Mouse (Mus musculus) MEL (cell line): Measurements from ENCODE around the gene Tead3. TPM values are rescaled to one million over a fixed set of nuclear protein-coding genes. Genes with fewer than 3 reads are reported as not detected.
A peak's percentile ranks its signal among the peaks of the same experiment; 100 is the strongest.

Experiments
- DNase-seq: peaks from one replicate; pipeline ENCODE4 v3.0.0; 2011; ENCODE audit warnings: low read depth, low spot score
- H3K27ac ChIP-seq: 2 replicates; pipeline ENCODE4 v1.5.1; 2012; ENCODE audit warnings: low read depth, mild to moderate bottlenecking, control low read depth, low read length, moderate library complexity; ENCODE audit not compliant: control insufficient read depth
- H3K27me3 ChIP-seq, 2 experiments: fragments of 150-350 bp in 1 of 2; sonication (generic) in 1 of 2; 2 replicates each; pipeline ENCODE4 v1.6.1; 2012; ENCODE audit warnings: low read length in 2 of 2, mild to moderate bottlenecking in 2 of 2, improper control_type of control experiment in 1 of 2, moderate library complexity in 1 of 2; ENCODE audit not compliant: insufficient read depth in 2 of 2, control insufficient read depth in 1 of 2
- H3K36me3 ChIP-seq, 2 experiments: 2 replicates each; pipeline ENCODE4 v1.6.1; 2012 to 2014; ENCODE audit warnings: low read length in 2 of 2, improper control_type of control experiment in 1 of 2, inconsistent platforms in 1 of 2, mild to moderate bottlenecking in 1 of 2; ENCODE audit not compliant: insufficient read depth in 2 of 2, control insufficient read depth in 1 of 2
- H3K4me1 ChIP-seq, 2 experiments: fragments of 150-350 bp in 1 of 2; sonication (generic) in 1 of 2; 2 replicates each; pipeline ENCODE4 v1.6.1; 2012; ENCODE audit warnings: low read length in 2 of 2, improper control_type of control experiment in 1 of 2, mild to moderate bottlenecking in 1 of 2; ENCODE audit not compliant: insufficient read depth in 2 of 2, control insufficient read depth in 1 of 2
- H3K4me3 ChIP-seq, 2 experiments: fragments of 150-350 bp in 1 of 2; sonication (generic) in 1 of 2; 2 replicates each; pipeline ENCODE4 v1.5.1; 2012; ENCODE audit warnings: low read depth in 2 of 2, low read length in 2 of 2, mild to moderate bottlenecking in 2 of 2, moderate library complexity in 2 of 2, control low read depth in 1 of 2, improper control_type of control experiment in 1 of 2; ENCODE audit not compliant: control insufficient read depth in 1 of 2, insufficient read depth in 1 of 2
- H3K79me2 ChIP-seq: 2 replicates; pipeline ENCODE4 v1.6.1; 2012; ENCODE audit warnings: mild to moderate bottlenecking, low read length, moderate library complexity; ENCODE audit not compliant: control insufficient read depth, poor library complexity, insufficient read depth
- H3K9ac ChIP-seq: 2 replicates; pipeline ENCODE4 v1.6.1; 2012; ENCODE audit warnings: low read depth, mild to moderate bottlenecking, control low read depth, low read length, moderate library complexity; ENCODE audit not compliant: control insufficient read depth, poor library complexity, severe bottlenecking
- H3K9me3 ChIP-seq: fragments of 150-350 bp; sonication (generic); replicated peaks from 2 replicates; pipeline ENCODE4 v1.6.1; 2012; ENCODE audit warnings: mild to moderate bottlenecking, low read length, improper control_type of control experiment, moderate library complexity; ENCODE audit not compliant: insufficient read depth
- CHD1 ChIP-seq: IDR thresholded peaks from 2 replicates; pipeline ENCODE4 v1.6.1; 2012; ENCODE audit warnings: low read depth, mild to moderate bottlenecking, inconsistent platforms, low read length, improper control_type of control experiment
- CTCF ChIP-seq, 3 experiments: IDR thresholded peaks in 2 of 3; conservative IDR thresholded peaks in 1 of 3; 2 replicates each; pipeline ENCODE4 v1.5.1; 2011 to 2012; ENCODE audit warnings: low read length in 3 of 3, low read depth in 2 of 3, mild to moderate bottlenecking in 2 of 3, improper control_type of control experiment in 1 of 3, inconsistent platforms in 1 of 3, mixed read lengths in 1 of 3, moderate library complexity in 1 of 3; ENCODE audit not compliant: control insufficient read depth in 1 of 3, insufficient read depth in 1 of 3, poor library complexity in 1 of 3, severe bottlenecking in 1 of 3
- GATA1 ChIP-seq: IDR thresholded peaks from 2 replicates; pipeline ENCODE4 v1.6.1; 2011; ENCODE audit warnings: low read depth, low read length, improper control_type of control experiment
- JUND ChIP-seq: IDR thresholded peaks from 2 replicates; pipeline ENCODE4 v1.6.1; 2011; ENCODE audit warnings: low read depth, mild to moderate bottlenecking, improper control_type of control experiment, low read length
- MAX ChIP-seq: IDR thresholded peaks from 2 replicates; pipeline ENCODE4 v1.6.1; 2011; ENCODE audit warnings: low read length, improper control_type of control experiment
- MAZ ChIP-seq: IDR thresholded peaks from 2 replicates; pipeline ENCODE4 v1.6.1; 2012; ENCODE audit warnings: low read depth, mild to moderate bottlenecking, inconsistent platforms, low read length, improper control_type of control experiment
- MEF2A ChIP-seq: IDR thresholded peaks from 2 replicates; pipeline ENCODE4 v1.6.1; 2014; ENCODE audit warnings: low read depth, mild to moderate bottlenecking, inconsistent platforms, low read length, improper control_type of control experiment; ENCODE audit not compliant: poor library complexity, insufficient replicate concordance, severe bottlenecking; ENCODE audit errors: extremely low read depth
- MXI1 ChIP-seq: IDR thresholded peaks from 2 replicates; pipeline ENCODE4 v1.6.1; 2011; ENCODE audit warnings: mild to moderate bottlenecking, low read depth, low read length, improper control_type of control experiment
- MYC ChIP-seq: IDR thresholded peaks from 2 replicates; pipeline ENCODE4 v1.6.1; 2011; ENCODE audit warnings: low read depth, mild to moderate bottlenecking, low read length, improper control_type of control experiment, moderate library complexity
- POLR2A ChIP-seq, 2 experiments: IDR thresholded peaks; 2 replicates each; pipeline ENCODE4 v1.6.1; 2011 to 2012; ENCODE audit warnings: low read length in 2 of 2, mild to moderate bottlenecking in 2 of 2, control low read depth in 1 of 2, improper control_type of control experiment in 1 of 2, low read depth in 1 of 2, moderate library complexity in 1 of 2; ENCODE audit not compliant: control insufficient read depth in 1 of 2, insufficient read depth in 1 of 2, poor library complexity in 1 of 2
- RAD21 ChIP-seq: IDR thresholded peaks from 2 replicates; pipeline ENCODE4 v1.6.1; 2011; ENCODE audit warnings: mild to moderate bottlenecking, low read depth, low read length, improper control_type of control experiment
- RCOR1 ChIP-seq: IDR thresholded peaks from 2 replicates; pipeline ENCODE4 v1.6.1; 2012; ENCODE audit warnings: low read depth, mild to moderate bottlenecking, inconsistent platforms, low read length, improper control_type of control experiment
- SIN3A ChIP-seq: IDR thresholded peaks from 2 replicates; pipeline ENCODE4 v1.6.1; 2012; ENCODE audit warnings: low read length, improper control_type of control experiment, inconsistent platforms
- SMC3 ChIP-seq: IDR thresholded peaks from 2 replicates; pipeline ENCODE4 v1.6.1; 2011; ENCODE audit warnings: low read depth, low read length, improper control_type of control experiment
- ZC3H11A ChIP-seq: IDR thresholded peaks from 2 replicates; pipeline ENCODE4 v1.6.1; 2012; ENCODE audit warnings: low read depth, mild to moderate bottlenecking, inconsistent platforms, low read length, improper control_type of control experiment
- ZNF384 ChIP-seq: IDR thresholded peaks from 2 replicates; pipeline ENCODE4 v1.6.1; 2012; ENCODE audit warnings: low read depth, mild to moderate bottlenecking, inconsistent platforms, low read length, improper control_type of control experiment
- polyA plus RNA-seq, 2 experiments: library from polyadenylated mRNA; stranded (reverse) in 1 of 2; unstranded in 1 of 2; fragments of >175 nt in 1 of 2; fragments of >200 nt in 1 of 2; gene quantifications; 2 replicates each; pipeline versions ENCODE4 v1.2.1 to v1.2.4; 2012; ENCODE audit warnings: low replicate concordance in 2 of 2, low read depth in 1 of 2; ENCODE audit not compliant: insufficient read length in 2 of 2, insufficient read depth in 1 of 2, missing spikeins in 1 of 2
- total RNA-seq: library from RNA; depleted of rRNA; stranded (reverse); fragments of 300-350 nt; gene quantifications from 2 replicates; pipeline ENCODE4 v1.2.3, GENCODE M21; 2012

Gene Tead3
- total and polyA plus RNA-seq, 3 experiments, result 0.73 to 4.1 TPM; not detected in 1

DNA sequence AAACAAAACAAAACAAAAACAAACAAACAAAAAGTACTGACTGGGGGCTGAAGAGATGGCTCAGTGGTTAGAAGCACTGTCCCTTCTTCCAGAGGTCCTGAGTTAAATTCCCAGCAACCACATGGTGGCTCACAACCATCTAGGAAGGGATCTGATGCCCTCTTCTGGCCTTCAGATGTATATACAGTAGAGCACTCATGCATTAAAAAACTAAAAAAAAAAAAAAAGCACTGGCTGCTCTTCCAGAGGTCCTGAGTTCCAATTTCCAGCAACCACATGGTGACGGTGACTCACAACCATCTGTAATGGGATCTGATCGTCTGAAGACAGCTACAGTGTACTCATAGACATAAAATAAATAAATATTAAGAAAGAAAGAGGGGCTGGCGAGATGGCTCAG lies 39.8 kb downstream of the Tead3 start:
- Histone ChIP-seq H3K9ac (no peak overlapping the region), H3K27me3 (no peaks in the 10 kb centered on the region), H3K9me3 (no peaks in the 10 kb centered on the region), H3K4me1 (peaks cover 7 to 15% of the 10 kb centered on the region in 2 experiments), H3K27ac (no peak overlapping the region), H3K79me2 (peaks cover 17% of the 10 kb centered on the region), H3K36me3 (peaks cover 0 to 13% of the 10 kb centered on the region in 2 experiments; a peak in 2 of 4 replicates), H3K4me3 (no peak overlapping the region)
- TF ChIP-seq GATA1 (no peak), ZNF384 (peak; percentile 90), MEF2A (no peak), SMC3 (peak; percentile 38; the same call in 1 of the 2 replicates), RCOR1 (no peak), POLR2A (IDR thresholded peaks at IDR 0.05; ENCODE audit: control insufficient read depth in 1 of 2, insufficient read depth in 1 of 2, low read depth in 1 of 2, low read length in 2 of 2, poor library complexity in 1 of 2) (no peak), MYC (peak; percentile 75), RAD21 (peak; percentile 43), CTCF (IDR thresholded peaks at IDR 0.05 in 2 of 3, conservative IDR thresholded peaks at IDR 0.05 in 1 of 3; ENCODE audit: control insufficient read depth in 1 of 3, insufficient read depth in 1 of 3, low read depth in 2 of 3, low read length in 3 of 3, poor library complexity in 1 of 3, severe bottlenecking in 1 of 3) (peak; percentile 22 to 59 (median 25); a peak in 3 of 6 replicates), CHD1 (no peak), MAX (no peak; the same call in 1 of the 2 replicates), MXI1 (peak; percentile 41; the same call in 1 of the 2 replicates)
- peak; percentile 68 for DNase-seq

DNA sequence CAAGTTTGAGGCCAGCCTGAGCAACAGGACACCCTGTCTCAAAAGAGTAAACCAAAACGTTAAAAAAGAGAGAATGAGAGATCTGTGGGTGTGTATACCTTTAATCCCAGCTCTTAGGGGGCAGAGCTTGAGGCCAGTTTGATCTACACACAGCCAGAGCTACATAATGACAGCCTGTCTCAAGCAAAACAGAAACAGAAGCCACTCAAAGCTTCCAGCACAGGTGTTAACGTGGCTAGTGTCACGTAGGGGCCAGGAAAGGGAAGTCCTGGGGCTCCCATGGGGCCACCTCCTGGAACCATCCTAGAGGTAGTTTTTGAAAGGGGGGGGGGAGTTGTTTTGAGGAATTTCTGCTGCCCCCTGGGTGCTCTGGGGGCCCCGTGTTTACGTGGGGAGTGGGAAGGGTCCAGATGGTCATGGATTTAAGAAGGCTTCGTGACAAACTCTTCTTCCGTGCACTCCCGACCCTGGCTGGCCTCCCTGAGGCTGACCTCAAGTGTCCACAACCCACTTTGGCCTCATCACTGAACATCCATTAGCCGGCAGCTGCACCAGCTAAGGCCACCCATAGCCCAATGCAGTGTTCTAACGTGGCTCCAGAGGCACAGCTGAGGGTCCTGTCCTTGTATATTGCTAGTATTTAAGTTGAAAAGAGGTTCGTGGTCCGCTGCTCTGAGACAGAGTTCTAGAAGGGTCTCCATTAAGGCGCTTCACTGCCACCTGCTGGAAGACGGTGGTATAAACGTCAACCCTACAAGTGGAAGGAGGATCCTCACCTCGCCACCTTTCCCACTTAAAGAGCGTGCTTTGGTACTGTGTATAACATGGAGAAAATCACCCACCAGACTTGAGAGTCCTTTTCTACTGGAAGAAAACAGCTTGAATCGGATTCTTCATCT lies 42.1 kb downstream of the Tead3 start:
- H3K27ac ChIP-seq, result no peak overlapping the region
- H3K9ac ChIP-seq, result peak overlapping the region; percentile 78
- H3K4me1 ChIP-seq, result peaks cover 7 to 11% of the 10 kb centered on the region in 2 experiments
- no peaks in the 10 kb centered on the region for H3K27me3 ChIP-seq
- peaks cover 0 to 8% of the 10 kb centered on the region in 2 experiments; a peak in 2 of 4 replicates for H3K36me3 ChIP-seq
- DNase-seq, result peak; percentile 94
- H3K79me2 ChIP-seq, result peaks cover 2% of the 10 kb centered on the region; the same call in 1 of the 2 replicates
- no peak for TF ChIP-seq JUND
- TF ChIP-seq MXI1, result no peak
- peak; percentile 83 for TF ChIP-seq SMC3
- 0 out of 2 replicates have a peak, but pooled peaks have one; percentile 47 for TF ChIP-seq MAZ
- TF ChIP-seq RAD21, result peak; percentile 82
- TF ChIP-seq ZC3H11A, result peak; percentile 68
- peak; percentile 80 to 88 (median 88) for TF ChIP-seq CTCF (IDR thresholded peaks at IDR 0.05 in 2 of 3, conservative IDR thresholded peaks at IDR 0.05 in 1 of 3; ENCODE audit: control insufficient read depth in 1 of 3, insufficient read depth in 1 of 3, low read depth in 2 of 3, low read length in 3 of 3, poor library complexity in 1 of 3, severe bottlenecking in 1 of 3)
- peak; percentile 46; the same call in 1 of the 2 replicates for TF ChIP-seq SIN3A
- H3K9me3 ChIP-seq, result no peaks in the 10 kb centered on the region
- peak overlapping the region; percentile 48 to 62 for H3K4me3 ChIP-seq
